Mouse (Mus musculus) liver, embryonic 13.5 days (tissue): ENCODE measurements at regions not wholly inside any gene's neighbourhood (a gene's known extent, or its start where the extent isn't known, plus 50 kb on each side); places are given as distances from the start of the nearest gene placed in this dataset.

ENCODE experiments used
- ATAC-seq: fragments of 200-750 bp; cut with Nextera tagmentation; 2 replicates; pipeline ENCODE4 v1.8.0; 2017; ENCODE audit warnings: low read depth, mild to moderate bottlenecking, moderate number of reproducible peaks, moderate library complexity
- DNase-seq: peaks from one replicate; pipeline ENCODE4 v3.0.0; 2022
- H3K27ac ChIP-seq: fragments of 300-500 bp; sonication (generic); 2 replicates; pipeline ENCODE4 v1.5.1; 2015; ENCODE audit warnings: moderate library complexity, mild to moderate bottlenecking, inconsistent platforms
- H3K27me3 ChIP-seq: fragments of 300-500 bp; sonication (generic); 2 replicates; pipeline ENCODE4 v1.6.1; 2015; ENCODE audit warnings: mild to moderate bottlenecking, inconsistent platforms
- H3K36me3 ChIP-seq: fragments of 300-500 bp; sonication (generic); 2 replicates; pipeline ENCODE4 v1.6.1; 2015; ENCODE audit warnings: mild to moderate bottlenecking, inconsistent platforms
- H3K4me1 ChIP-seq: fragments of 300-500 bp; sonication (generic); replicated peaks from 2 replicates; pipeline ENCODE4 v1.6.1; 2015; ENCODE audit warnings: inconsistent platforms
- H3K4me2 ChIP-seq: fragments of 300-500 bp; sonication (generic); 2 replicates; pipeline ENCODE4 v1.6.1; 2015; ENCODE audit warnings: inconsistent platforms, mild to moderate bottlenecking, moderate library complexity
- H3K4me3 ChIP-seq: fragments of 300-500 bp; sonication (generic); replicated peaks from 2 replicates; pipeline ENCODE4 v1.5.1; 2015; ENCODE audit warnings: mild to moderate bottlenecking, inconsistent platforms
- H3K9ac ChIP-seq: fragments of 300-500 bp; sonication (generic); 2 replicates; pipeline ENCODE4 v1.6.1; 2015; ENCODE audit warnings: mild to moderate bottlenecking, inconsistent platforms
- H3K9me3 ChIP-seq: fragments of 300-500 bp; sonication (generic); replicated peaks from 2 replicates; pipeline ENCODE4 v1.6.1; 2016; ENCODE audit warnings: inconsistent platforms
- WGBS: fragments of 180-500 bp; shearing (Covaris S2); methylation state at CpG from one replicate; pipeline ENCODE4 v1.1.7; 2015; ENCODE audit not compliant: insufficient replicate concordance; 5-methylcytosine and 5-hydroxymethylcytosine counted together

DNA sequence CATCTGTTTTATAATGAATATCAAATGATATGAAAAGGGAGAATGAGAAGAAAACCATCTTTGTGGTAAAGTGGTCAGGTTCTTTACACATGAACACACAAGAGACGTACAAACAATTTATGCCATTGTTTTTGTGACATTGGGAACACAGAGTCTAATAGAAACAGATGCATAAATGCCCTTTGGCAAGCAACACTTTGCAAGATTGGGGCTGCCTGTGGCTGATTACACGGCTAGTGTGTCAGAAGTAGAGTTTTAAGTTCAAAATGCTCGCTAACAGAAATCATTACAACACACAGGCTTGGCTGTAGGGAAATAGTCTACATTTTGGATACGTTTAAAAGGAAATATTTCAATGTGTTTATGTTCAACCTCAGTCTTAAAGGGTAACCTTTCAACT is 228.5 kb upstream of the Npvf start:
- Histone ChIP-seq H3K9ac (no peak overlapping the region), H3K4me3 (no peak overlapping the region), H3K27me3 (peaks cover 12% of the 10 kb centered on the region; the same call in 1 of the 2 replicates), H3K27ac (no peak overlapping the region), H3K4me2 (no peak overlapping the region), H3K36me3 (no peaks in the 10 kb centered on the region), H3K4me1 (peaks cover 6% of the 10 kb centered on the region), H3K9me3 (no peaks in the 10 kb centered on the region)
- no peak for ATAC-seq
- no peak for DNase-seq
- 45% methylated on average over 4 of the region's 4 CpGs for WGBS

DNA sequence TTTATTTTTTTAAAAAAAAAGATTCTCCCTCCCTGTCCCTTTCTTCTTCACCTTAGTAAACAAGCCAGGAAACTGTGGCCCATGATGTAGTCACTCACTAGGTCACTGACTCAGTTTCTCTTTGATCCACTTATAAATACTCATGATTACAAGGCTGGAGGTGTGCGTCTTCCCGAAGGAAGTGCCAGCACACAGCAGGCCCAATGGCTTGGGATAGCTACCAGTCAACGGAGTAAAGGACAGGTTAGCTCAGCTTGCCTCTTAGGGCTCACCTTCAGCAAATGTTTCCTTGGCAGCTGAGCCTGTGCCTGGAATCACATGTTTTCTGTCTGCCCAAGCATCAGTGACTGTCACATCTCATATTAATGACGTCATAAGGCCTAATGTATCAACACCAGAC is 230.8 kb upstream of the Npvf start:
- no peak overlapping the region for H3K9ac ChIP-seq
- H3K27ac ChIP-seq = no peak overlapping the region
- H3K9me3 ChIP-seq = no peaks in the 10 kb centered on the region
- H3K4me1 ChIP-seq = peaks cover 20% of the 10 kb centered on the region
- H3K36me3 ChIP-seq = no peaks in the 10 kb centered on the region
- peaks cover 9% of the 10 kb centered on the region for H3K27me3 ChIP-seq
- H3K4me3 ChIP-seq = no peak overlapping the region
- H3K4me2 ChIP-seq = no peak overlapping the region
- DNase-seq (no peak), ATAC-seq (no peak)
- 75% methylated on average over 4 of the region's 4 CpGs for WGBS

DNA sequence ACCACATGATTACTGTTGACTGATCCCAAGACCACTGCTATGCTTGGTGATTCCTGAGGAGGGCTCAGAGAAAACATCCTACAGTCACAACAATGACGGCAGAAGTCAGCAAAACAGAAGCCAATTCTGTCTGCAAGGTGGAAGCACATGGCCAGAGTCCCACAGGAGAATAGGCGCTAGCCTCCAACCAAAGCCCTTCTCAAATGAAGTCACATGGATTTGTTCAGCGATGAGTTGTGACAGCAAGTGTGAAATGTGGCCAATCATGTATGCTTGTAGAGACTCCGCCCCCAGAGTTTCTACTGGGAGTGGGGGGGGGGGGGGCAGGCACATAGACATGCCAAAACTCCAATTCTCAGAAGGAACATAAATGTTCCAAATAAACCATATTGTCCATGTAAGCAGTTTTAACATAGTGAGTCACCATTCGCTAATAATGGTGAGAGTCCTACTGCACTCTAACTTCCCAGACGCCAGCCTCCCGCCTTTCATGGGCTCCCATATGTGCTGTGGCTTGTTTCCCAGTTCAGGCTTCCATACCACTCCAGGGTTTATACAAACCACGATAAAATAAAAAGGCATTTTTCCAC is 231.6 kb upstream of the Npvf start:
- Histone ChIP-seq H3K36me3 (no peaks in the 10 kb centered on the region), H3K9me3 (no peaks in the 10 kb centered on the region), H3K27me3 (peaks cover 10% of the 10 kb centered on the region), H3K9ac (no peak overlapping the region), H3K4me2 (no peak overlapping the region), H3K4me1 (peaks cover 28% of the 10 kb centered on the region), H3K27ac (no peak overlapping the region), H3K4me3 (no peak overlapping the region)
- DNase-seq (no peak), ATAC-seq (no peak)
- WGBS = 71% methylated on average over 8 of the region's 8 CpGs

DNA sequence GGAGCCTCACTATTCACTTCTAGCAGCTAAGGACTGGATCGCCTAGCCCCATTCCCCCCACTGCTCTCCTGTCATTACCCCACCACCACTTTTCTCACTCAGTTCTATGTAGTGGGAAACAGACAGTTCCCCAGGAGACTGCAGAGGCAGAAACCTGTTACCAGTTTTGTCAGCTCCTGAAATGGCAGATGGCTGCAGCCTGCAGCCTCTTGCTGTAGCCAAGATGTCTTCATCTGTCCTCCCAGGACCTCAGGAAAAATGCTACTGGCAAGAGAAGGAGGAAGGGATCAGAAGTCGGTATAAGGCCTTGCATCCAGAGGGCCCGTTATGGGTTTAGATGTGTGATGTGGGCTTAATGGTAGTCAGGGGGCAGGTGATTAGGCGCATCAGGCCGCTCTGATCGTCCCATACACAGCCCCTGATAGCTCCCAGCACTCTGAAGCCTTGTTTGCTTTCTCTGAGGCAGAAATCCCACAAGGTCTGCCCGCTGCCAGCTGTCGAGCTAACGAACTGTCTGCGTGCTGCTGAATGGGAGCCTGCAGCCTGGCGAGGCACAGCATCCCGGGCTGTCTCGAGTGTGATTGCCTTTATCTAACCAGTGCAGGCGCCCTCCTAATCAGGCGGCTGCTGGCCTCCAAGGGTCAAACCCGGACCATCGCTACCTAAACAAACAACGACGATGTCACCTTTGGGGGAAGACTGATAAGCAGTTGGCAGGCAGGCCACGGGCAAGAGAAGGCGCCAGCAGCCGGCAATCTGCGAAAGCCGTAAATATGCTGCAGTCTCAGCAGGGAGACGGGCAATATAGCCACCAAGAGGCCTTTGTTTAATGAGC is 236.3 kb upstream of the Npvf start:
- DNase-seq (peak; percentile 91), ATAC-seq (peak; percentile 99)
- 4% methylated on average over 25 of the region's 25 CpGs for WGBS
- H3K9me3 ChIP-seq = no peaks in the 10 kb centered on the region
- H3K27ac ChIP-seq = peak overlapping the region; percentile 93
- H3K9ac ChIP-seq = peak overlapping the region; percentile 67
- H3K4me2 ChIP-seq = peak overlapping the region; percentile 55
- peaks cover 49% of the 10 kb centered on the region for H3K4me1 ChIP-seq
- H3K36me3 ChIP-seq = no peaks in the 10 kb centered on the region
- H3K4me3 ChIP-seq = peak overlapping the region; percentile 38
- peaks cover 24% of the 10 kb centered on the region for H3K27me3 ChIP-seq

DNA sequence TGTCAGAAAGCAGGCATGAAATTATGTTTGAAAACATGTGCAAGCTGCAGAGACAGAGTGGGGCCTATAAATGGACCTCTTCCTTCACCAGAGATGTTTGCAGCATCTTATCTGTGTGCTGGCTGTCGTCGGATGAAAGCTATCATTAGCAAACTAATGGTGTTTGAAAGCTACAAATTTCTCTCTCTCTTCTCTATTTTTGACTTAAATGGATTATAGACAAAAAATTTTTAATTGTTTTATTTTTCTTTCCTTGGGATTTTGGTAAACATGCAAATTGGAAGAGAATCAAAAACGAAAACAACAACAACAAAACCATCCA is 236.9 kb upstream of the Npvf start:
- peaks cover 24% of the 10 kb centered on the region for H3K27me3 ChIP-seq
- peak overlapping the region; percentile 29 for H3K4me3 ChIP-seq
- H3K4me1 ChIP-seq = peaks cover 49% of the 10 kb centered on the region
- 16% methylated on average over 3 of the region's 3 CpGs for WGBS
- no peaks in the 10 kb centered on the region for H3K9me3 ChIP-seq
- peak; percentile 51 for ATAC-seq
- H3K36me3 ChIP-seq = no peaks in the 10 kb centered on the region
- H3K9ac ChIP-seq = peak overlapping the region; percentile 44; the same call in 1 of the 2 replicates
- H3K4me2 ChIP-seq = peak overlapping the region; percentile 55
- H3K27ac ChIP-seq = peak overlapping the region; percentile 93
- DNase-seq = no peak

DNA sequence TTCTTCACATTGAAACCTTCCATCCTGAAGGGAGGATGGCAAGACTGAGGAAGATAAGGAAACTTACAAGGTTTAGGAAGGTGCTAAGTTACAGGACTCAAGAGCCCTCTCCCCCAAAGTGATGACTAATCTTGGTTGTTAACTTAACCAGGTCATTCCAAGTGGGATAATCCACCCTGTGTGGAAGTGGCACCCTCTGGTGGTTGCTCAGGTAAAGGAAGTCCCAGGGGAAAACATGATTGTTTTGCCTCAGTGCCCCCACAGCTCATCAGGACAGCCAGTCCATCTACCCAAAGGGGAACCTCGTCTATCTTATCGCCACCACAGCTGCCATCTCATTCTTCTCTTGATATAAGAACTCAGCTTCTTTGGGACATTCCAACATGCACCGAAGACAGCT is 244.6 kb upstream of the Npvf start:
- no peak overlapping the region for H3K4me3 ChIP-seq
- no peaks in the 10 kb centered on the region for H3K36me3 ChIP-seq
- no peaks in the 10 kb centered on the region for H3K9me3 ChIP-seq
- no peak for DNase-seq
- 72% methylated on average over 3 of the region's 3 CpGs for WGBS
- no peak overlapping the region for H3K9ac ChIP-seq
- no peak overlapping the region for H3K27ac ChIP-seq
- peaks cover 17% of the 10 kb centered on the region; the same call in 1 of the 2 replicates for H3K27me3 ChIP-seq
- no peaks in the 10 kb centered on the region for H3K4me1 ChIP-seq
- no peak overlapping the region for H3K4me2 ChIP-seq
- ATAC-seq = no peak

DNA sequence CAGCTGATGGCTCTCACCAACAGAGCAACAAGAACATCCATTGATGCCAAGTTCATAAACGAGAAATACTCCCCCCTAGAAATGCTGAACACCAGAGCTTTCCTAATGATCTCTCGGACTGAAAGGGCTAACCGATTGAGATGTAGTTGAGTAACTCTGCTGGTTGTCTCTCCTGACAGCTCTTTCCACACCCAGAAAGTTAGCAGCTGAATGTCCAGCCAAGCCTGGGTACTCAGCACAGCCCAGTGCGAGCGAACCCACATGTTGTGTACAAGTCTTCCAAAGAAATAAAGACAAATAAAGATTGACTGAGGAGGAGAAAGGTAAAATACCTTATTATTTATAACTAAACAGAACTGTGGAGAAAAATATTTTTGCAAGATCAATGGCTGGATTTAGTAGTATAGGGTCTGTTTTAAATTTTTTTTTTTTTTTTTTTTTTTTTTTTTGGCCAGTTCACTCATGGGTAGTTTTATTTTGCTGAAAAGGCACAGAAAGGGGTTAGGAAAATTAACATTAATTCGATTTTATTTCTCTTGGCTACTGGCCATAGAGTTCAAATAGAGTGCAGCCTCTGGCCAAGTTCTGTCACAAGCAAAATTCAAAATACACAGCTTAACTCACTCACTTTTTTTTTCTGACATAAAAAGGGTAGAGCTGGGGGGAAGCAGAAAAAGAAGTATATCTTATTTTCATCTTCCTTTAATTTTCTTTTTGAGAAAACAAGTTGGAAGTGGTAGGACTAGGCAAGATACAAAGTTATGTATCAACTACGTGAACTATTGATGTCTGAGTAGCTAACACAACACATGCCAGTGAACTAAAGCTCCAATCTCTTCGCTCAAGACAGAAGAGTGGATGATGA is 261.2 kb upstream of the Npvf start:
- Histone ChIP-seq H3K4me2 (no peak overlapping the region), H3K27me3 (no peaks in the 10 kb centered on the region), H3K4me3 (no peak overlapping the region), H3K4me1 (no peaks in the 10 kb centered on the region), H3K9ac (no peak overlapping the region), H3K9me3 (no peaks in the 10 kb centered on the region), H3K27ac (no peak overlapping the region), H3K36me3 (no peaks in the 10 kb centered on the region)
- DNase-seq (no peak), ATAC-seq (no peak)
- WGBS = 60% methylated on average over 8 of the region's 8 CpGs

DNA sequence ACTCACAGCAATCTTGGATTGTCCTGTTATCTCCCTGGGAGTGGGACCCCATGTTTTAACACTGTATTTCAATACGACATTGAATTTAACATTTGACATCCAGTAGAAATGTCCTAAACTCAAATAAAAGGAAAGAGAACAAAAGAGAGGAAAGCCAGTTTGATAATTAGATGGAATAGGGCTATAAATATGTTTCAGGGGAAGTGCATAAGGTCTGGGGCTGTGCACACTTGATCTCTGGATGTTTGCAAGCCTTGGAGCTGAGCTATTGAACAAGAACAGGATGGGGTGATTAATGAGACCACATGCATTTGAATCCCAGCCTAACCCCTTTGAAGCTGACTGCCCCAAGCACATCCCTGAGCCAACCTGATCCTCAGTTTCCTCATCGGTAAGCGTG is 264.0 kb upstream of the Npvf start:
- H3K36me3 ChIP-seq = no peaks in the 10 kb centered on the region
- H3K4me2 ChIP-seq = no peak overlapping the region
- H3K9ac ChIP-seq = no peak overlapping the region
- DNase-seq (no peak), ATAC-seq (no peak)
- no peaks in the 10 kb centered on the region for H3K27me3 ChIP-seq
- WGBS = 65% methylated on average over 3 of the region's 3 CpGs
- H3K4me1 ChIP-seq = no peaks in the 10 kb centered on the region
- H3K4me3 ChIP-seq = no peak overlapping the region
- H3K27ac ChIP-seq = no peak overlapping the region
- H3K9me3 ChIP-seq = no peaks in the 10 kb centered on the region

DNA sequence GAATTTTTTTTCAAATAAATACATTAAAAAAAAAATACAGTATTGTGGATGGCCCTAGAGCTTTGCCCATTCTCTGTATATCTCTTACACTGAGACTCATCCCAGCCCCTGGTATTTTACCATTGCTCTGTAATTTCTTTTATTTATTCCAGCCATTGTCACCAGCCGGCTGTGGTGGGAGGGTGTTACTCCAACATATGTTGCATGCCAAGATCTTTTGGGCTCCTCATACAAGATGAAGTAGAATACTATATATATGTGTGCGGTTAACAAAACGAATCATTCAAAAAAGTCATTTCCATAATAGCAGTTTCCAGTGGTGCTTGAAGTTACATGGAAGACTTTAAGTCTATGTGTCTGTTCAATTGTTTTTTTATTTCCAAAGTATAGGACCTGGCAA is 268.0 kb upstream of the Npvf start:
- H3K4me3 ChIP-seq = no peak overlapping the region
- no peak overlapping the region for H3K9ac ChIP-seq
- ATAC-seq (no peak), DNase-seq (no peak)
- no peak overlapping the region for H3K27ac ChIP-seq
- no peak overlapping the region for H3K4me2 ChIP-seq
- no peaks in the 10 kb centered on the region for H3K4me1 ChIP-seq
- 71% methylated on average over 3 of the region's 3 CpGs for WGBS
- peaks cover 3% of the 10 kb centered on the region for H3K9me3 ChIP-seq
- H3K36me3 ChIP-seq = no peaks in the 10 kb centered on the region
- no peaks in the 10 kb centered on the region for H3K27me3 ChIP-seq

DNA sequence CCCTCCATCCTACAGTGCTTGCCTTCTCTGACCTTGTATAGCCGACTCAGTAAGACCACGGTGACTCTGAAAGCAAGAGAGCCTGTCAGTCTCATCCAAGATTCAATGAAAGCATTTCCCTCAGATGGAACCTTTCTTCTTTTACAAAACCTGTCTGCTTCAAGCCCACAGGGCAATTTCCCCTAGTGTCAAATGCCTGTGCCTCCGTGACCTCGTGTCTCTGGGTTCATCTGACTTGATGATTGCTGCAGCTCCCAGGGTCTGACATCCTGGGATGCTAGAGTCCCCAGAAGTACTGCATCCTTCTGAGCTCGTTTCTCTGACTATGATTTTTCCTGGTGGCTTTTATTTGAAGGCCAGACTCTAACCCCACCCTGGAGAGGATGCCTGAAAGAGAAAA is 270.3 kb upstream of the Npvf start:
- H3K36me3 ChIP-seq = no peaks in the 10 kb centered on the region
- no peak overlapping the region for H3K4me2 ChIP-seq
- H3K4me1 ChIP-seq = no peaks in the 10 kb centered on the region
- H3K27me3 ChIP-seq = peaks cover 2% of the 10 kb centered on the region; the same call in 1 of the 2 replicates
- no peak overlapping the region for H3K27ac ChIP-seq
- ATAC-seq = no peak
- WGBS = 38% methylated on average over 5 of the region's 5 CpGs
- H3K4me3 ChIP-seq = no peak overlapping the region
- no peak overlapping the region for H3K9ac ChIP-seq
- no peak for DNase-seq
- peaks cover 3% of the 10 kb centered on the region for H3K9me3 ChIP-seq

DNA sequence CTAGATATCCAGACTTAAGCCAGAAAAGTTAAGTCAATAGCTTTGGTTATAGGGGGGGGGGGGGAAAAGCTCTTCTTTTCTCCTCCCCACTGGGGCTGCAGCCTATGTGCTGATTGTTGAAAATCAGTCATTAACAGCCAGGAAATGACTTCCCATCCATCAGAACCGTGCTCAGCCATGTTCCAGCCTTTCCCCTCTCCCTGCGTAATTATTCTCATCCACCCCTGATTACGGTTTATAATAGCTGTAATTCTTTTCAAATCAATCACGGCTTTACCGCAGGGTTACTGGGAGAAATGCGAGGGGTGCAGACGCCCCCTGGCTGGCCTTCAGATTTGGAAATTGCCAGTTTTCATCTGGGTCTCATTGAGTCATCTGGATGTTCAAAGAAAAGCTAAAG is 270.8 kb upstream of the Npvf start:
- H3K9me3 ChIP-seq = peaks cover 3% of the 10 kb centered on the region
- H3K27ac ChIP-seq = no peak overlapping the region
- no peaks in the 10 kb centered on the region for H3K36me3 ChIP-seq
- no peak for ATAC-seq
- no peak overlapping the region for H3K4me3 ChIP-seq
- no peak overlapping the region for H3K4me2 ChIP-seq
- no peak for DNase-seq
- no peak overlapping the region for H3K9ac ChIP-seq
- peaks cover 4% of the 10 kb centered on the region; the same call in 1 of the 2 replicates for H3K27me3 ChIP-seq
- no peaks in the 10 kb centered on the region for H3K4me1 ChIP-seq
- WGBS = 68% methylated on average over 7 of the region's 7 CpGs
